31 mouse cellular contexts compared by ENCODE assay signal in genomic region chr10:99211021-99211420, GRCm38 (mm10). TPM values are rescaled to one million over a fixed set of nuclear protein-coding genes. Genes with fewer than 3 reads are reported as not detected.
DNase-seq lines count a peak whose midpoint lies in the region; ATAC-seq and TF ChIP-seq lines count a peak whose summit lies in the region.
"Had no signal": no experiment of that assay in that cellular context is flagged by ENCODE, and none has a peak within 500 bp of the region (broad histone marks: within the 10 kb centered on the region; RNA-seq: fewer than 3 reads in every experiment).

No protein-coding gene starts in this region.

- H3K36me3 ChIP-seq in liver, embryonic 16.5 days (ENCODE audit: control insufficient read depth, insufficient read depth) = no peaks in the 10 kb centered on the region
- H3K36me3 ChIP-seq in liver, embryonic 11.5 days (ENCODE audit: control insufficient read depth, insufficient read depth, low read length) = no peaks in the 10 kb centered on the region
- no peaks in the 10 kb centered on the region for H3K36me3 ChIP-seq in intestine, postnatal 0 days (ENCODE audit: control insufficient read depth, insufficient read depth)
- H3K36me3 ChIP-seq: embryonic facial prominence, embryonic 10.5 days; embryonic facial prominence, embryonic 15.5 days; hindbrain, embryonic 13.5 days; kidney, embryonic 15.5 days; limb, embryonic 13.5 days; liver, embryonic 15.5 days; midbrain, embryonic 13.5 days had no signal

- no peak for ATAC-seq in liver, embryonic 16.5 days (ENCODE audit: low read depth)
- no peak for ATAC-seq in liver, embryonic 11.5 days (replicated peaks; ENCODE audit: low FRiP score)
- peak; percentile 21; the same call in 1 of the 2 replicates for ATAC-seq in granulocyte monocyte progenitor cell, adult 5-6 weeks (replicated peaks; ENCODE audit: poor library complexity, severe bottlenecking)
- ATAC-seq in intestine, postnatal 0 days = peak; percentile 64
- ATAC-seq: forebrain, embryonic 14.5 days; midbrain, embryonic 13.5 days had no signal

- H3K9ac ChIP-seq in liver, embryonic 16.5 days (ENCODE audit: low read depth, low read length) = no peak overlapping the region
- no peak overlapping the region for H3K9ac ChIP-seq in liver, embryonic 11.5 days (ENCODE audit: low read depth, low read length)
- H3K9ac ChIP-seq in intestine, postnatal 0 days (ENCODE audit: low read depth, low read length) = no peak overlapping the region
- H3K9ac ChIP-seq: embryonic facial prominence, embryonic 15.5 days; hindbrain, embryonic 13.5 days; kidney, embryonic 15.5 days; limb, embryonic 13.5 days; liver, embryonic 15.5 days; midbrain, embryonic 13.5 days had no signal

- no peaks in the 10 kb centered on the region for H3K9me3 ChIP-seq in liver, embryonic 16.5 days (replicated peaks; ENCODE audit: control insufficient read depth, low read length)
- no peaks in the 10 kb centered on the region for H3K9me3 ChIP-seq in liver, embryonic 11.5 days (ENCODE audit: control insufficient read depth, low read length)
- H3K9me3 ChIP-seq in intestine, postnatal 0 days (ENCODE audit: control insufficient read depth) = no peaks in the 10 kb centered on the region
- H3K9me3 ChIP-seq: embryonic facial prominence, embryonic 10.5 days; embryonic facial prominence, embryonic 15.5 days; hindbrain, embryonic 13.5 days; kidney, embryonic 15.5 days; limb, embryonic 13.5 days; liver, embryonic 15.5 days; midbrain, embryonic 13.5 days had no signal

- no peaks in the 10 kb centered on the region for H3K27me3 ChIP-seq in liver, embryonic 16.5 days (ENCODE audit: control insufficient read depth, insufficient read depth, low read depth, low read length)
- no peaks in the 10 kb centered on the region for H3K27me3 ChIP-seq in liver, embryonic 11.5 days (replicated peaks; ENCODE audit: control insufficient read depth, insufficient read depth, low read length)
- no peaks in the 10 kb centered on the region for H3K27me3 ChIP-seq in intestine, postnatal 0 days (replicated peaks; ENCODE audit: control insufficient read depth, insufficient read depth, low read length)
- H3K27me3 ChIP-seq: embryonic facial prominence, embryonic 15.5 days; hindbrain, embryonic 13.5 days; kidney, embryonic 15.5 days; limb, embryonic 13.5 days; liver, embryonic 15.5 days; midbrain, embryonic 13.5 days had no signal

- 67% methylated on average over 6 of the region's 6 CpGs for WGBS in liver, embryonic 16.5 days (ENCODE audit: insufficient replicate concordance)
- WGBS in liver, embryonic 11.5 days = 87% methylated on average over 6 of the region's 6 CpGs
- 80% methylated on average over 6 of the region's 6 CpGs for WGBS in intestine, postnatal 0 days

- no peaks in the 10 kb centered on the region; the same call in 1 of the 2 replicates for H3K4me1 ChIP-seq in liver, embryonic 16.5 days (ENCODE audit: control insufficient read depth, low read depth, low read length)
- no peaks in the 10 kb centered on the region for H3K4me1 ChIP-seq in liver, embryonic 11.5 days (replicated peaks; ENCODE audit: control insufficient read depth, insufficient read depth, low read length)
- peaks cover 3% of the 10 kb centered on the region for H3K4me1 ChIP-seq in intestine, postnatal 0 days (replicated peaks; ENCODE audit: control insufficient read depth, insufficient read depth, low read length)
- H3K4me1 ChIP-seq: embryonic facial prominence, embryonic 15.5 days; hindbrain, embryonic 13.5 days; midbrain, embryonic 13.5 days had no signal

- H3K27ac ChIP-seq in liver, embryonic 16.5 days (ENCODE audit: low read length) = peak overlapping the region; percentile 37; the same call in 1 of the 2 replicates
- no peak overlapping the region for H3K27ac ChIP-seq in liver, embryonic 11.5 days (ENCODE audit: low read depth, low read length)
- 0 out of 2 replicates have a peak overlapping the region, but pooled peaks have one; percentile 21 for H3K27ac ChIP-seq in intestine, postnatal 0 days (ENCODE audit: low read depth, low read length)
- H3K27ac ChIP-seq in layer of hippocampus, adult 2 months = no peak overlapping the region
- H3K27ac ChIP-seq: embryonic facial prominence, embryonic 10.5 days; embryonic facial prominence, embryonic 15.5 days; hindbrain, embryonic 13.5 days; kidney, embryonic 15.5 days; left cerebral cortex, adult 2 months; limb, embryonic 13.5 days; liver, embryonic 15.5 days; midbrain, embryonic 13.5 days; stomach, postnatal 0 days had no signal

- no peak overlapping the region for H3K4me2 ChIP-seq in liver, embryonic 16.5 days (ENCODE audit: low read depth, low read length)
- no peak overlapping the region for H3K4me2 ChIP-seq in liver, embryonic 11.5 days
- H3K4me2 ChIP-seq in intestine, postnatal 0 days (replicated peaks; ENCODE audit: low read depth) = no peak overlapping the region
- H3K4me2 ChIP-seq: embryonic facial prominence, embryonic 15.5 days; heart, embryonic 11.5 days; hindbrain, embryonic 13.5 days; kidney, embryonic 15.5 days; limb, embryonic 13.5 days; liver, embryonic 15.5 days; midbrain, embryonic 13.5 days had no signal

- H3K4me3 ChIP-seq in liver, embryonic 16.5 days (ENCODE audit: low read depth, low read length) = no peak overlapping the region
- H3K4me3 ChIP-seq in liver, embryonic 11.5 days (ENCODE audit: low read depth, low read length) = no peak overlapping the region
- no peak overlapping the region for H3K4me3 ChIP-seq in intestine, postnatal 0 days (ENCODE audit: low read depth, low read length)
- no peak overlapping the region for H3K4me3 ChIP-seq in layer of hippocampus, adult 2 months
- H3K4me3 ChIP-seq: embryonic facial prominence, embryonic 10.5 days; embryonic facial prominence, embryonic 15.5 days; hindbrain, embryonic 13.5 days; kidney, embryonic 15.5 days; left cerebral cortex, adult 2 months; limb, embryonic 13.5 days; liver, embryonic 15.5 days; midbrain, embryonic 13.5 days had no signal

- DNase-seq in liver, embryonic 11.5 days (ENCODE audit: low spot score) = no peak
- DNase-seq in right cerebral cortex, postnatal 36 days (ENCODE audit: low spot score in 2 of 2) = no peak
- no peak for DNase-seq in ovary, postnatal 14 days (ENCODE audit: low spot score)
- no peak for DNase-seq in layer of hippocampus, adult 2 months (ENCODE audit: low spot score in 2 of 2)
- DNase-seq: adrenal gland, adult 8-10 months; cerebellum, adult 8-10 months; cerebellum, postnatal 25 days; gastrocnemius, postnatal 25 days; heart, adult 18-20 months; heart, postnatal 4 days; kidney, postnatal 25 days; lung, postnatal 4 days; retina, postnatal 1 day; right cerebral cortex, postnatal 14 days; spleen, adult 18-20 months; thymus, adult 18-20 months; thymus, postnatal 25 days had no signal

- no peak for TF ChIP-seq CTCF in intestine, postnatal 0 days (IDR thresholded peaks at IDR 0.05; ENCODE audit: low read depth)
- TF ChIP-seq CTCF in layer of hippocampus, adult 2 months (conservative IDR thresholded peaks at IDR 0.05) = no peak

RNA-seq across cellular contexts. Expression of gene Dusp6, which starts 52.0 kb away (rescaled TPM):
- 25.1 and 29.0 TPM in 2 replicates for polyA plus RNA-seq in liver, embryonic 16.5 days (2015; fragmentation: Nextera tagmentation; extraction: Ambion mirVana)
- 37.6 and 40.3 TPM in 2 replicates for polyA plus RNA-seq in liver, embryonic 11.5 days (2014; fragmentation: Nextera tagmentation; extraction: Ambion mirVana)
- 11.6 and 12.2 TPM in 2 replicates for total RNA-seq in granulocyte monocyte progenitor cell, adult 5-6 weeks (2014; fragmentation: Nextera tagmentation)
- total RNA-seq in granulocyte monocyte progenitor cell, adult 5-6 weeks (2017) = 20.0 and 26.9 TPM in 2 replicates
- 27.9 and 34.6 TPM in 2 replicates for polyA plus RNA-seq in intestine, postnatal 0 days (2015; fragmentation: Nextera tagmentation; extraction: Ambion mirVana)
- total RNA-seq in layer of hippocampus, adult 2 months (2021) = 10 to 100 TPM; 64.9 to 66.7 TPM

Comparison
In these comparisons a context has a peak if more than half of its experiments do, and no peak if none do; other contexts are left out.
1. H3K27ac ChIP-seq: peak in liver, embryonic 16.5 days (single experiment) and intestine, postnatal 0 days (single experiment); none in liver, embryonic 11.5 days (single experiment) and layer of hippocampus, adult 2 months (single experiment).
2. ATAC-seq: peak in granulocyte monocyte progenitor cell, adult 5-6 weeks (single experiment) and intestine, postnatal 0 days (single experiment); none in liver, embryonic 16.5 days (single experiment) and liver, embryonic 11.5 days (single experiment).